9 mouse cellular contexts compared by ENCODE assay signal in the genomic region with DNA sequence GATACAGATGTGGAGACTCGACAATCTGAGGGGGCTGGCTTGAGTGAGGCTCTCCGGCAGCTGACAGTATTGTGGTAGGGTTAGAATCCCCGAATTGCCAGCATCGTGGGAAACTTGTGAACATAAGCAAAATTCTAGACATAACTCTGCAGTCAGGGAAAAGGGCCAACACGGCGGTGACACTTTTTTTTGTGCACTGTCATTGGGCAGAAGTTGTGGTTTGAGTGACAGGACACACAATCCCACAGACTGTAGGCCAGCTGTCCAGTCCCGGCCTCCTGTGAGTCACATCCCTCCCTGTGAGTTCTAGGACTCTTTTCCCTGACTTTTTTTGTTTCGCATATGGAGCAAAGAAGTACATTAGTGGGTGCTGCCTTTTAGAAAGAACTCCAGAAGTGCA. TPM values are rescaled to one million over a fixed set of nuclear protein-coding genes. Genes with fewer than 3 reads are reported as not detected.
DNase-seq lines count a peak whose midpoint lies in the region; ATAC-seq and TF ChIP-seq lines count a peak whose summit lies in the region.
"Had no signal": no experiment of that assay in that cellular context is flagged by ENCODE, and none has a peak within 500 bp of the region (broad histone marks: within the 10 kb centered on the region; RNA-seq: fewer than 3 reads in every experiment).

No protein-coding gene starts in this region.

- no peak overlapping the region for H3K9ac ChIP-seq in embryonic facial prominence, embryonic 14.5 days (ENCODE audit: low read depth, low read length)
- peak overlapping the region; percentile 82 for H3K9ac ChIP-seq in liver, embryonic 15.5 days

- H3K27ac ChIP-seq in gastrocnemius, adult 2 months: peak overlapping the region; percentile 94; the same call in 1 of the 2 replicates
- H3K27ac ChIP-seq in embryonic facial prominence, embryonic 14.5 days (replicated peaks; ENCODE audit: low read depth, low read length): no peak overlapping the region
- peak overlapping the region; percentile 99; the same call in 1 of the 2 replicates for H3K27ac ChIP-seq in liver, embryonic 15.5 days (replicated peaks)

- no peak for ATAC-seq in embryonic facial prominence, embryonic 14.5 days (ENCODE audit: low read depth)
- ATAC-seq in liver, embryonic 15.5 days (ENCODE audit: insufficient read depth): no peak

- DNase-seq in gastrocnemius, adult 2 months: no peak
- no peak for DNase-seq in gastrocnemius, postnatal 4 days (ENCODE audit: low spot score in 2 of 2)
- peak; percentile 83 for DNase-seq in 3T3-L1 (ENCODE audit: low read depth, low spot score)
- no peak for DNase-seq in embryonic facial prominence, embryonic 14.5 days (ENCODE audit: low spot score)
- DNase-seq in embryo, embryonic 10.5 days (ENCODE audit: low spot score): no peak
- DNase-seq in yolk sac, embryonic 10.5 days (ENCODE audit: low spot score): no peak
- DNase-seq in gastrocnemius, postnatal 25 days: no peak
- DNase-seq: gastrocnemius, postnatal 14 days had no signal

- intact Hi-C loops in gastrocnemius, adult 2 months (cut with DNase I): loop anchor here (10.0 kb wide), 1 partner anchor 231 kb away; no protein-coding TSS in a partner anchor

- H3K9me3 ChIP-seq in embryonic facial prominence, embryonic 14.5 days (ENCODE audit: control insufficient read depth, low read length): no peaks in the 10 kb centered on the region
- no peaks in the 10 kb centered on the region for H3K9me3 ChIP-seq in liver, embryonic 15.5 days (replicated peaks)

- peak overlapping the region; percentile 78 for H3K4me3 ChIP-seq in gastrocnemius, adult 2 months
- H3K4me3 ChIP-seq in embryonic facial prominence, embryonic 14.5 days (ENCODE audit: low read depth, low read length): no peak overlapping the region; the same call in 1 of the 2 replicates
- H3K4me3 ChIP-seq in liver, embryonic 15.5 days (replicated peaks): peak overlapping the region; percentile 73

- no peaks in the 10 kb centered on the region for H3K27me3 ChIP-seq in embryonic facial prominence, embryonic 14.5 days (replicated peaks; ENCODE audit: control insufficient read depth, insufficient read depth, low read length)
- H3K27me3 ChIP-seq in liver, embryonic 15.5 days: no peaks in the 10 kb centered on the region

- 82% methylated on average over 8 of the region's 8 CpGs for WGBS in embryonic facial prominence, embryonic 14.5 days
- WGBS in liver, embryonic 15.5 days (ENCODE audit: insufficient replicate concordance): 63% methylated on average over 8 of the region's 8 CpGs

- H3K4me1 ChIP-seq in embryonic facial prominence, embryonic 14.5 days (ENCODE audit: control insufficient read depth, insufficient read depth, low read length): peaks cover 13% of the 10 kb centered on the region
- peaks cover 37% of the 10 kb centered on the region for H3K4me1 ChIP-seq in liver, embryonic 15.5 days (replicated peaks)

- H3K36me3 ChIP-seq in embryonic facial prominence, embryonic 14.5 days (ENCODE audit: control insufficient read depth, insufficient read depth, low read length): peaks cover 15% of the 10 kb centered on the region
- H3K36me3 ChIP-seq in liver, embryonic 15.5 days (replicated peaks): peaks cover 38% of the 10 kb centered on the region

- no peak for TF ChIP-seq CTCF in gastrocnemius, adult 2 months (IDR thresholded peaks at IDR 0.05)

- H3K4me2 ChIP-seq in embryonic facial prominence, embryonic 14.5 days (ENCODE audit: low read depth, low read length): peak overlapping the region; percentile 78
- H3K4me2 ChIP-seq in liver, embryonic 15.5 days: peak overlapping the region; percentile 87

RNA-seq across cellular contexts. Expression of gene Kctd7, which starts 1.3 kb away (rescaled TPM):
- total RNA-seq in gastrocnemius, adult 2 months (2021): 1 to 10 TPM; 2.4 to 2.9 TPM
- 1 to 10 TPM; 6.6 to 8.0 TPM for total RNA-seq in gastrocnemius, postnatal 4 days (2021)
- polyA plus RNA-seq in embryonic facial prominence, embryonic 14.5 days (2014; fragmentation: Nextera tagmentation; extraction: Ambion mirVana): 5.8 and 6.5 TPM in 2 replicates
- 6.0 and 6.6 TPM in 2 replicates for polyA plus RNA-seq in liver, embryonic 15.5 days (2015; fragmentation: Nextera tagmentation; extraction: Ambion mirVana)
- 1 to 10 TPM; 2.8 to 3.9 TPM for total RNA-seq in gastrocnemius, postnatal 25 days (2021)

RNA-seq across cellular contexts. Expression of gene Rabgef1, which starts 25.6 kb away (rescaled TPM):
- 100 to 1,000 TPM in 1 of 2 experiments, 10 to 100 TPM in 1; 90.5 to 140 TPM for total RNA-seq in gastrocnemius, adult 2 months (2021)
- total RNA-seq in gastrocnemius, postnatal 4 days (2021): 10 to 100 TPM; 34.9 to 37.5 TPM
- 22.5 and 24.4 TPM in 2 replicates for polyA plus RNA-seq in embryonic facial prominence, embryonic 14.5 days (2014; fragmentation: Nextera tagmentation; extraction: Ambion mirVana)
- polyA plus RNA-seq in liver, embryonic 15.5 days (2015; fragmentation: Nextera tagmentation; extraction: Ambion mirVana): 22.7 and 25.2 TPM in 2 replicates
- 10 to 100 TPM; 71.7 to 81.0 TPM for total RNA-seq in gastrocnemius, postnatal 25 days (2021)
